Mouse (Mus musculus) liver, adult 2 months (tissue): Measurements from ENCODE around the gene Iqcf1.

ENCODE experiments used
- CTCF ChIP-seq: fragments of 200-500 bp; IDR thresholded peaks from 2 replicates; pipeline ENCODE4 v1.5.1; 2011; ENCODE audit warnings: low read depth, low read length, control low read depth
- POLR2A ChIP-seq: fragments of 200-500 bp; IDR thresholded peaks from 2 replicates; pipeline ENCODE4 v1.6.1; 2011; ENCODE audit warnings: low read length, control low read depth; ENCODE audit not compliant: insufficient read depth; ENCODE audit errors: extremely low read depth

DNA sequence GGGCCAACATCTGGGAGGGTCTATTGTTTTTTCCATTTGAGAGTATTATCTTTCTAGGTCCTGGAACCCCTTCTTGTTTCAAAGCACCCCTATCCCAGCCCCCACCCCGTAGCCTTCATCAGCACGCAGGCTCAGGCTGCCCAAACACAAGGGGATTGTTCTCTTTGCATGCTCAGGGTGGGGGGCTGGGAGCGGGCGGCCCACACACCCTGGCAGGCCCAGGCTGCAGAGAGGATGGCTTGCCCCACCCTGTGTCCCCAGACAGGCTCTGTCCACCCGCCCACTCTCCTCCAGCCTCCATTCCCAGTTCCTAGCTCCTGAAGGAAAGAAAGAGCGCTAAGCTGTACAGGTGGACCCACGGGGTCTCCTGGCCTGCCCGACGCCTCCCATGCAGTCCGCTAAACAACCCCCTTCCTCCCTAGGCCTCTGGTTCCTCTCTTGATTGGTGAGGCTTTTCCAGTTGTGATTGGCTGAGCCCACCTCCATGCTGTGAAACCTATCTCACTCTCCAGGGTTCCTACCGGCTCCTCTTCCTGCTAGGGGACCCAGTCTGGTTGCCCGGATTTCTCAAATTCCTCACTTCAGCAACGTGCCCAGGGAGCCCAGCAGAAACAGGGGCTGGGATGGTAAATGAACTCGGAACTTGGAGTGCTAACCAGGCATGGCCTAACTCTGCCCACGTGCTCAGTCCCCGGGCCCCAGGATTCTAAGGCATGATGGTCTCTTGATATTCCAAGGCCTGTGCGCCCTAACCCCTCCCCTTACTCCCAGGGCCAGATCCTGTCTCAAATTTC is 44.7 kb upstream of the Iqcf1 start:
- no peak for TF ChIP-seq CTCF
- TF ChIP-seq POLR2A: no peak
